Mouse (Mus musculus): Measurements from ENCODE around the gene Rnase4.

GRCm38 (mm10) chr14:51103217-51103616, 12.3 kb downstream of the Rnase4 start:
- peak; percentile 65; the same call in 1 of the 2 replicates for TF ChIP-seq CTCF (IDR thresholded peaks at IDR 0.05; ENCODE audit: control insufficient read depth, insufficient read depth, insufficient replicate concordance, low read depth, low read length)
- no peak for TF ChIP-seq POLR2A (IDR thresholded peaks at IDR 0.05; ENCODE audit: control insufficient read depth, low read depth, low read length)
